Mouse (Mus musculus) forebrain, postnatal 0 days (tissue): ENCODE measurements around the gene Sh3pxd2a. TPM values are rescaled to one million over a fixed set of nuclear protein-coding genes. Genes with fewer than 3 reads are reported as not detected.

Source experiments
- ATAC-seq: fragments of 200-750 bp; cut with Nextera tagmentation; 2 replicates; pipeline ENCODE4 v1.8.0; 2017; ENCODE audit warnings: mild to moderate bottlenecking, moderate library complexity
- DNase-seq: peaks from one replicate; pipeline ENCODE4 v3.0.0-alpha.2; 2015
- H3K27ac ChIP-seq: fragments of 300-500 bp; sonication (generic); 2 replicates; pipeline ENCODE4 v1.5.1; 2014; ENCODE audit warnings: low read depth, mild to moderate bottlenecking, antibody characterized with exemption, low read length, moderate library complexity, mixed read lengths
- H3K27me3 ChIP-seq: fragments of 300-500 bp; sonication (generic); 2 replicates; pipeline ENCODE4 v1.6.1; 2014; ENCODE audit warnings: mild to moderate bottlenecking, low read length, mixed read lengths; ENCODE audit not compliant: insufficient read depth
- H3K36me3 ChIP-seq: fragments of 300-500 bp; sonication (generic); 2 replicates; pipeline ENCODE4 v1.6.1; 2014; ENCODE audit warnings: mild to moderate bottlenecking, moderate library complexity; ENCODE audit not compliant: insufficient read depth
- H3K4me1 ChIP-seq: fragments of 300-500 bp; sonication (generic); 2 replicates; pipeline ENCODE4 v1.6.1; 2014; ENCODE audit warnings: antibody characterized with exemption; ENCODE audit not compliant: insufficient read depth
- H3K4me2 ChIP-seq: fragments of 300-500 bp; sonication (generic); 2 replicates; pipeline ENCODE4 v1.6.1; 2014; ENCODE audit warnings: low read depth, mild to moderate bottlenecking, moderate library complexity
- H3K4me3 ChIP-seq: fragments of 300-500 bp; sonication (generic); 2 replicates; pipeline ENCODE4 v1.5.1; 2014; ENCODE audit warnings: low read depth, low read length, mixed read lengths
- H3K9ac ChIP-seq: fragments of 300-500 bp; sonication (generic); 2 replicates; pipeline ENCODE4 v1.6.1; 2014; ENCODE audit warnings: mild to moderate bottlenecking
- H3K9me3 ChIP-seq: fragments of 300-500 bp; sonication (generic); 2 replicates; pipeline ENCODE4 v1.6.1; 2016; ENCODE audit warnings: low read length
- CTCF ChIP-seq: sonication (generic); IDR thresholded peaks from 2 replicates; pipeline ENCODE4 v1.5.1; 2016; ENCODE audit warnings: antibody characterized with exemption, control low read depth, low read depth
- WGBS: fragments of 180-500 bp; shearing (Covaris S2); extraction: QIAGEN DNeasy Blood & Tissue Kit; methylation state at CpG from one replicate; pipeline ENCODE4 v1.1.7; 2014; 5-methylcytosine and 5-hydroxymethylcytosine counted together
- polyA plus RNA-seq: library from polyadenylated mRNA; unstranded; fragments of >200 nt; fragmentation: Nextera tagmentation; extraction: Ambion mirVana; gene quantifications from 2 replicates; pipeline ENCODE4 v1.2.1, GENCODE M21; 2015
- total RNA-seq: library from RNA; depleted of rRNA; stranded (reverse); fragments of >200 nt; gene quantifications from 2 replicates; pipeline ENCODE4 v1.2.3, GENCODE M21; 2014

The Sh3pxd2a gene
- total and polyA plus RNA-seq, 2 experiments from 2014 or later = 1.2 to 20.8 TPM

DNA sequence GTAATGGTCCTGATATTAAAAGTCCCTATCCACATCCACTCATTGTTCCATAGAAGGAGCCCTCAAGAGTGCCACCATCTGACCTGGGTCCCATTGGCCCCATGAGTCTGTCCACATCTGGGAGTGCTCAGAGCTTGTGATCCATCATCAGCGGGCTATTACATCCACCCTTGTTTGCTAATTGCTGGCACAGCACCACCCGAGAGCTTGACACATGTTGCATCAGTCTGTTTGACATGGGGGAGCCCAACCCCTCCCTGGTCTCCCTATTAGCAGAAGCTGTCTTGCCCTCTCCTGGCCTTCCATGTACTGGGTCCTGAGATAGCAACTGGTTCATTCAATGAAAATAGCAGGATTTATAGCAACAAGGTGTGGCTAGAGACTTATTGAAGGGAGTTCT is 34.0 kb downstream of the Sh3pxd2a start:
- TF ChIP-seq CTCF = no peak
- no peak overlapping the region for H3K9ac ChIP-seq
- no peak overlapping the region for H3K27ac ChIP-seq
- H3K9me3 ChIP-seq = no peaks in the 10 kb centered on the region
- H3K4me3 ChIP-seq = no peak overlapping the region
- ATAC-seq (no peak), DNase-seq (no peak)
- H3K36me3 ChIP-seq = no peaks in the 10 kb centered on the region
- no peak overlapping the region for H3K4me2 ChIP-seq
- WGBS = 94% methylated on average over 2 of the region's 2 CpGs
- no peaks in the 10 kb centered on the region for H3K27me3 ChIP-seq
- H3K4me1 ChIP-seq = no peaks in the 10 kb centered on the region

DNA sequence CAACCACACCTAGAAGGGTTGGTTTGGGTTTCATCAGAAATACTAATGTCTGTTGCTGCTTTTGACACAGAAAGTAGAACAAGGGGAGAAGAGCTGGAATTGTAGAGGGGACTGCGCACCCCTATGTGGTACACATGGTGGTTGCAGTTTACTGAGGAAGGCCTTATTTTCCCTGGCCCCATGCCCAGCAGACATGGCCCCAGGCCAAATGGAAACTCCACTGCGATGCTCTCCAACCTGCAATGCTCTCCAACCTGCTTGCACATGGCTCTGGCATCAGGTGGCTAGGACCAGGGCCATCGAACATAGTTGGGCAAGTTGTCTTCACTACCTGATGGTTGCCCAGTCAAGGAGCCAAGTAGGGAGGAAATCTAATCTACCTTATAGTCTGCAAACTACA is 35.0 kb downstream of the Sh3pxd2a start:
- H3K4me2 ChIP-seq = no peak overlapping the region
- H3K36me3 ChIP-seq = no peaks in the 10 kb centered on the region
- H3K27me3 ChIP-seq = no peaks in the 10 kb centered on the region
- no peak overlapping the region for H3K27ac ChIP-seq
- H3K9me3 ChIP-seq = no peaks in the 10 kb centered on the region
- no peaks in the 10 kb centered on the region for H3K4me1 ChIP-seq
- WGBS = 68% methylated on average over 3 of the region's 3 CpGs
- no peak overlapping the region for H3K9ac ChIP-seq
- no peak overlapping the region for H3K4me3 ChIP-seq
- TF ChIP-seq CTCF = no peak
- DNase-seq (no peak), ATAC-seq (no peak)

DNA sequence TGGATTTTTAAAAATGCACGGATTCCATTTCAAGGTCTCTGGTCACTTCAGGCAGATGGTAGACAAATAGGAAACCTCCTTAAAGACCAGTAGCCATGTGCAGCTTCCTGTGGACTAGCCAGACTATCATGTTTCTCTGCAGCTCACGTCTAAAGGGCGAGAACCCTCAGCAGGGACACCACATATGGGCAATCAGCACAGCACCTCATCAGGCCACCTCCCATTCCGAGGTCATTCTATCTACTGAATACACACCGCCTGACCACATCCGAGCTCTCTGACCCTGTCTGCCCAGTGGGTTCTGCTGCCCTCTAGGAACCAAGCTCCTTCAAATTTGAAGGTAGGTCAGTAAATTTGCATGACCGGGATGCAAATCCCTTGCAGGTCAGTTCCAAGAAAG is 35.4 kb downstream of the Sh3pxd2a start:
- Histone ChIP-seq H3K36me3 (no peaks in the 10 kb centered on the region), H3K27ac (no peak overlapping the region), H3K9ac (no peak overlapping the region), H3K4me3 (no peak overlapping the region), H3K9me3 (no peaks in the 10 kb centered on the region), H3K4me1 (no peaks in the 10 kb centered on the region), H3K27me3 (no peaks in the 10 kb centered on the region), H3K4me2 (no peak overlapping the region)
- WGBS = 80% methylated on average over 7 of the region's 7 CpGs
- TF ChIP-seq CTCF = no peak
- DNase-seq = no peak
- no peak for ATAC-seq

DNA sequence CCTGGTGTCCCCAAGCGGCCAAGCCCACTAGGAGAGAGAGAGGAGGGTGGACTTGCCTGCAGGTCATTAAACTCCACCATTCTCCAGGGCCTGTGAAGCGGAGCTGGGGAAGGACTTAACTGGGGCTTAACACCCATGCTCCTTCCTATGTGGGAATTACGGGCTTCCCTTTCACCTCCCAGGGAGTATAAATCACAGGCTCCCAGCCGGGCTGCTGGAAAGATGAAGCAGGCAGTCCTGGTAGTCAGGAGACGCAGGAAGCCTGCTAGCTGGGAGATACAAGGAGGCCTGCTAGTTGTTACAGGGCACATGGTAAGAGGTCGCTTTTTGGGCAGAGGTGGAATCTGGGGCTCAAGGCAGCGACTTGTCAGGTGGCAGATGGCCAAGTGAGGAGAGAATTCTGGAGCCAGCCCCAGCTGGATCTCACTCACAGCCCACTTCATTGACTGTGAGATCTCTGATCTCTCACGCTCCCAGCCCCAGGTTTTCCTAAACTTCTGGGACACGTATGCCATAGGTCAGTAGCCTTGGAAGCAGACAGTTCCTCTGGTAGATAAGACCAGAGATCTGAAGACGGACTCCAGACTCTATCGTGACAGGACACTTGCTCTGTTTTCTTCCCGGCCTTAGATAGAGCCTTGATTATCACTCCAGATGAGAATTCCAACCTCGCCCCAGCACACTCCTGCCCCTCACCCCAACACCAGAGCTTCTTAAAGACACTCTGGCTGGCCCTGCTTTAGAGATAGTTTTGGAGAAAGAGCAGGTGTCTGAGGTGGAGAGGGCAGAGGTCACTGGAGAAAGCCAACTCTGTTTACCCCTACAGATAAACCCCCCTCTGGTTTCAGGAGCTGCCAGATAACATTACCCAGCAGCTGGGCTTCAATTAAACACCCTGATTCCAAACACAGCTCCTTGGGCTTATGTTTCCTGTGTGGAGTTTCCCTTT is 36.1 kb downstream of the Sh3pxd2a start:
- Histone ChIP-seq H3K4me3 (no peak overlapping the region), H3K36me3 (no peaks in the 10 kb centered on the region), H3K9ac (no peak overlapping the region), H3K4me2 (no peak overlapping the region), H3K4me1 (no peaks in the 10 kb centered on the region), H3K27ac (no peak overlapping the region), H3K27me3 (no peaks in the 10 kb centered on the region), H3K9me3 (no peaks in the 10 kb centered on the region)
- DNase-seq = no peak
- no peak for TF ChIP-seq CTCF
- ATAC-seq = no peak
- 64% methylated on average over 13 of the region's 13 CpGs for WGBS

DNA sequence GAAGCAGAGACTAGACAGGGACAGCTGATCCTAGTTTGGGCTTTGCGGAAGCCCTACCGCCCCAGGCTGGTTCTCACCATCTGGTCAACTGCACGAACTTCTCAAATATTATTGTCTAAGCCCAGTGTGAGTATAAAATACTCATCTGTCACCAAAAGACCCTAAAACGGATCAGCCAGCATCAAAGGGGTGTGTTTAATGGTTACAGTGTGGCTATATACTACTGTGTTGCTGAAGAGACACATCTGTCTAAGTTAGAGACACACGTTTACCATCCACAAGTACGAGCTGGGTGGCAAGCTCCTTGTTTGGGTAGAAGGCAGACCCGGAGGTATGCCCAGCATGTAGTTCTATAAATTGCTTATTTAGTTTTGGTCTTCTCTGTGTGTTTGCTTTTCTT is 40.6 kb downstream of the Sh3pxd2a start:
- no peak overlapping the region for H3K27ac ChIP-seq
- TF ChIP-seq CTCF = no peak
- DNase-seq = no peak
- no peak overlapping the region for H3K4me2 ChIP-seq
- H3K9ac ChIP-seq = no peak overlapping the region
- H3K9me3 ChIP-seq = no peaks in the 10 kb centered on the region
- H3K4me3 ChIP-seq = no peak overlapping the region
- no peak for ATAC-seq
- H3K36me3 ChIP-seq = no peaks in the 10 kb centered on the region
- H3K27me3 ChIP-seq = no peaks in the 10 kb centered on the region
- H3K4me1 ChIP-seq = no peaks in the 10 kb centered on the region
- WGBS = 91% methylated on average over 7 of the region's 7 CpGs

DNA sequence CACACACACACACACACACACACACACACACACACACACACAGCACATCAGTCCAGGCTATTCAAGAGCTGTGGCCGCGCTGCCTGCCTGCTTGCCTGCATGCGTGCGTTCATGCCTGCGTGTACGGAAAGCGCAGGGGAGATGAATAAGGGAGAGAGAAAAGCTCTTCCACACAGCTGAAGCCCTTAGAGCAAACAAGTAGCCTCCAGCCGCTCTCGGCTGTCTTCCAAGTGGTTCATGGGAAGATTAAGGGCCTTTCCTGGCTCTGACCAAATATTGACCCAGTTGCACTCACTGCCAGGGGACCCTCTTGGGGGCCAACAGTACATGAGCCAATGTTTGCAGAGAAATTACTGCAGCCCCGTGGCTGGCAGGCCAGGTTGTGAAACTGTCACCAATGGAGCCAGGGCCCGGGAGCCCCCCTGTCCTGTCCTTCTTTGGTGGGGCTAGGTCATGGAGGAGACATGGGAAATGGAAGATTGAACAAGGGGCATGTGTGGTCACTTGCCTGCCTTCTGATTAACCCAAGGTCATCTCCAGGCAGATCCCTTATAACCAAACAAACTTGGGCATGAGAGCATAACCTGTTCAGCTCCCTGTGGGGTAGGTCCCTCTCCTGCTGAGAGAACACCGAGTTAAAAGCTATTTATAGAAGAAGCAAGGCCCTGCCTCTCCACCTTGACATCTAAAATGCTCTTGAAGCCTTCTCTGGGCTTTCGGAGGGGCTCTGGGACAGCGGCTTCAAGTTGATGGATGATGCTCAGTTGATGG is 42.9 kb downstream of the Sh3pxd2a start:
- no peak overlapping the region for H3K27ac ChIP-seq
- no peaks in the 10 kb centered on the region for H3K36me3 ChIP-seq
- ATAC-seq (peak; percentile 61), DNase-seq (peak; percentile 57)
- H3K4me2 ChIP-seq = no peak overlapping the region
- H3K4me3 ChIP-seq = no peak overlapping the region
- WGBS = 51% methylated on average over 14 of the region's 14 CpGs
- H3K4me1 ChIP-seq = no peaks in the 10 kb centered on the region
- H3K9ac ChIP-seq = no peak overlapping the region
- H3K27me3 ChIP-seq = no peaks in the 10 kb centered on the region
- H3K9me3 ChIP-seq = no peaks in the 10 kb centered on the region
- no peak for TF ChIP-seq CTCF

DNA sequence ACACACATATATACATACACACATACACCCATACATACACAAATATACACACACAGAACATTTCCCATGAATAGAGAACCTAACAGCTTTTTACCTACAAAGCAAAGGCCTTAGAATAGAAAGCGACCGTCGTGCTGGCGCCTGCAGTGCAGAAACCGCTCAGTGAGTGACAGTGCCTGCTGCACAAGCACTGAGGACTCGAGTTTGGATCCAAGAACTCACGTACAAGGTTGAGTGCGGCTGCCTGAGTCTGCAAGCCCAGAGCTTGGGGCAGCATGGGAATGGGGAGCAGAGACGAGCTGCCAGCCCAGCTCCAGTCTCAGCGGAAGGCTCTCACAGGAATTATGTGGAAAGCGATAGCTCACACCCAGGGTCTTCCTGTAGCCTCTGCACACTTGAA is 43.7 kb downstream of the Sh3pxd2a start:
- H3K4me3 ChIP-seq = no peak overlapping the region
- no peaks in the 10 kb centered on the region for H3K36me3 ChIP-seq
- no peak overlapping the region for H3K9ac ChIP-seq
- H3K27me3 ChIP-seq = no peaks in the 10 kb centered on the region
- ATAC-seq (peak; percentile 40), DNase-seq (peak; percentile 27)
- H3K4me1 ChIP-seq = no peaks in the 10 kb centered on the region
- H3K27ac ChIP-seq = no peak overlapping the region
- TF ChIP-seq CTCF = no peak
- no peak overlapping the region for H3K4me2 ChIP-seq
- no peaks in the 10 kb centered on the region for H3K9me3 ChIP-seq
- WGBS = 49% methylated on average over 11 of the region's 11 CpGs
